ENCODE assay signal across 16 mouse cellular contexts in genomic region chr1:80091800-80092199, GRCm38 (mm10).
"Had no signal": no experiment of that assay in that cellular context is flagged by ENCODE, and none has a peak within 500 bp of the region (broad histone marks: within the 10 kb centered on the region; RNA-seq: fewer than 3 reads in every experiment).

No protein-coding gene starts in this region.

- H3K9me3 ChIP-seq: heart, embryonic 10.5 days; hindbrain, embryonic 10.5 days; intestine, embryonic 15.5 days; limb, embryonic 10.5 days had no signal

- H3K27me3 ChIP-seq: heart, embryonic 12.5 days; hindbrain, embryonic 12.5 days; intestine, embryonic 15.5 days; limb, embryonic 12.5 days had no signal

- H3K9ac ChIP-seq: heart, embryonic 12.5 days; hindbrain, embryonic 12.5 days; hindbrain, embryonic 14.5 days; intestine, embryonic 15.5 days; limb, embryonic 12.5 days had no signal

- ATAC-seq: inflammation-experienced regulatory T-cells, adult 6 months; intestine, postnatal 0 days had no signal

- H3K4me2 ChIP-seq: heart, embryonic 12.5 days; hindbrain, embryonic 12.5 days; hindbrain, embryonic 14.5 days; intestine, embryonic 15.5 days; limb, embryonic 12.5 days; liver, embryonic 11.5 days had no signal

- H3K27ac ChIP-seq: heart, embryonic 10.5 days; hindbrain, embryonic 10.5 days; hindbrain, embryonic 12.5 days; hindbrain, embryonic 14.5 days; intestine, embryonic 15.5 days; left cerebral cortex, adult 2 months; limb, embryonic 10.5 days; limb, embryonic 12.5 days had no signal

- DNase-seq: kidney, adult 18-20 months; kidney, adult 8-10 months; liver had no signal

- H3K4me3 ChIP-seq: heart, embryonic 10.5 days; heart, embryonic 12.5 days; hindbrain, embryonic 10.5 days; hindbrain, embryonic 12.5 days; intestine, embryonic 15.5 days; layer of hippocampus, adult 2 months; left cerebral cortex, adult 2 months; limb, embryonic 10.5 days; limb, embryonic 12.5 days had no signal

- H3K4me1 ChIP-seq: heart, embryonic 10.5 days; heart, embryonic 12.5 days; hindbrain, embryonic 10.5 days; hindbrain, embryonic 12.5 days; intestine, embryonic 15.5 days; limb, embryonic 12.5 days had no signal

- H3K36me3 ChIP-seq: heart, embryonic 10.5 days; heart, embryonic 12.5 days; hindbrain, embryonic 10.5 days; hindbrain, embryonic 12.5 days; intestine, embryonic 15.5 days; limb, embryonic 10.5 days; limb, embryonic 12.5 days had no signal
